14 mouse cellular contexts compared by ENCODE assay signal in genomic region chr4:101510111-101510903, GRCm38 (mm10). TPM values are rescaled to one million over a fixed set of nuclear protein-coding genes. Genes with fewer than 3 reads are reported as not detected.
DNase-seq lines count a peak whose midpoint lies in the region; ATAC-seq and TF ChIP-seq lines count a peak whose summit lies in the region.
"Had no signal": no experiment of that assay in that cellular context is flagged by ENCODE, and none has a peak within 500 bp of the region (broad histone marks: within the 10 kb centered on the region; RNA-seq: fewer than 3 reads in every experiment).

No protein-coding gene starts in this region.

- H3K9ac ChIP-seq in heart, embryonic 16.5 days (ENCODE audit: low read length), result no peak overlapping the region
- no peak overlapping the region for H3K9ac ChIP-seq in hindbrain, postnatal 0 days (replicated peaks; ENCODE audit: low read length)
- H3K9ac ChIP-seq: liver, postnatal 0 days; stomach, embryonic 15.5 days had no signal

- no peak for DNase-seq in heart, adult 9 months (ENCODE audit: low spot score in 2 of 2)
- DNase-seq in thymus, adult 2 months, result no peak
- no peak for DNase-seq in thymus, postnatal 14 days
- DNase-seq in hindbrain, postnatal 0 days (ENCODE audit: low spot score), result no peak
- DNase-seq in T-cell, adult 2 months (ENCODE audit: low spot score), result no peak
- DNase-seq in kidney, postnatal 4 days, result no peak
- no peak for DNase-seq in heart, embryonic 10.5 days (ENCODE audit: low spot score)
- DNase-seq: kidney, adult 11 months; liver, postnatal 0 days; thymus, postnatal 4 days had no signal

- TF ChIP-seq CTCF in thymus, adult 2 months (IDR thresholded peaks at IDR 0.05; ENCODE audit: borderline replicate concordance, control insufficient read depth, extremely low read depth, insufficient read depth, low read length, poor library complexity), result no peak
- no peak for TF ChIP-seq CTCF in hindbrain, postnatal 0 days (IDR thresholded peaks at IDR 0.05; ENCODE audit: low read depth)

- H3K4me3 ChIP-seq in heart, embryonic 16.5 days (ENCODE audit: low read length), result no peak overlapping the region
- no peak overlapping the region for H3K4me3 ChIP-seq in thymus, adult 2 months (ENCODE audit: control insufficient read depth, insufficient read depth, low read length)
- H3K4me3 ChIP-seq in hindbrain, postnatal 0 days (ENCODE audit: low read length), result no peak overlapping the region; the same call in 1 of the 2 replicates
- no peak overlapping the region for H3K4me3 ChIP-seq in heart, embryonic 10.5 days
- H3K4me3 ChIP-seq: stomach, embryonic 15.5 days had no signal

- peaks cover 7% of the 10 kb centered on the region; the same call in 1 of the 2 replicates for H3K27me3 ChIP-seq in heart, embryonic 16.5 days (ENCODE audit: control insufficient read depth, insufficient read depth, low read length)
- H3K27me3 ChIP-seq in thymus, adult 2 months (ENCODE audit: control insufficient read depth, insufficient read depth, low read length), result no peaks in the 10 kb centered on the region
- no peaks in the 10 kb centered on the region for H3K27me3 ChIP-seq in hindbrain, postnatal 0 days (ENCODE audit: insufficient read depth, low read length)
- H3K27me3 ChIP-seq in heart, embryonic 10.5 days (ENCODE audit: insufficient read depth, poor library complexity, severe bottlenecking), result peaks cover 17% of the 10 kb centered on the region

- no peak for ATAC-seq in heart, embryonic 16.5 days (replicated peaks; ENCODE audit: extremely low read depth, insufficient read depth, low FRiP score)
- ATAC-seq in hindbrain, postnatal 0 days, result no peak
- ATAC-seq: activated CD4-positive, CD25-positive, alpha-beta regulatory T cell, adult 4 months; liver, postnatal 0 days had no signal

- no peak for TF ChIP-seq POLR2A in thymus, adult 2 months (IDR thresholded peaks at IDR 0.05; ENCODE audit: control insufficient read depth, extremely low read depth, insufficient read depth, low read length, poor library complexity)

- no peak overlapping the region; the same call in 1 of the 2 replicates for H3K4me2 ChIP-seq in heart, embryonic 16.5 days (ENCODE audit: low read depth, low read length)
- peak overlapping the region; percentile 88 for H3K4me2 ChIP-seq in hindbrain, postnatal 0 days (ENCODE audit: low read depth, low read length)

- peaks cover 8% of the 10 kb centered on the region for H3K4me1 ChIP-seq in heart, embryonic 16.5 days (ENCODE audit: control insufficient read depth, insufficient read depth, low read length)
- peaks cover 14% of the 10 kb centered on the region for H3K4me1 ChIP-seq in thymus, adult 2 months (replicated peaks; ENCODE audit: control insufficient read depth, insufficient read depth, low read length)
- H3K4me1 ChIP-seq in hindbrain, postnatal 0 days (ENCODE audit: insufficient read depth, low read length), result no peaks in the 10 kb centered on the region
- H3K4me1 ChIP-seq in heart, embryonic 10.5 days, result peaks cover 6% of the 10 kb centered on the region

- no peaks in the 10 kb centered on the region for H3K36me3 ChIP-seq in heart, embryonic 16.5 days (ENCODE audit: control insufficient read depth, insufficient read depth)
- no peaks in the 10 kb centered on the region for H3K36me3 ChIP-seq in thymus, adult 2 months (ENCODE audit: control insufficient read depth, insufficient read depth, low read length)
- no peaks in the 10 kb centered on the region for H3K36me3 ChIP-seq in hindbrain, postnatal 0 days (ENCODE audit: insufficient read depth, low read length)
- H3K36me3 ChIP-seq in heart, embryonic 10.5 days, result no peaks in the 10 kb centered on the region
- H3K36me3 ChIP-seq: stomach, embryonic 15.5 days had no signal

- 75% methylated on average over 8 of the region's 8 CpGs for WGBS in heart, embryonic 16.5 days
- WGBS in thymus, adult 2 months, result 12% methylated on average over 8 of the region's 8 CpGs
- WGBS in hindbrain, postnatal 0 days, result 87% methylated on average over 8 of the region's 8 CpGs
- 81% methylated on average over 8 of the region's 8 CpGs for WGBS in heart, embryonic 10.5 days

- H3K27ac ChIP-seq in heart, embryonic 16.5 days (ENCODE audit: low read length), result peak overlapping the region; percentile 31; the same call in 1 of the 2 replicates
- peak overlapping the region; percentile 15; the same call in 1 of the 2 replicates for H3K27ac ChIP-seq in thymus, adult 2 months (ENCODE audit: control insufficient read depth, insufficient read depth, low read length)
- H3K27ac ChIP-seq in hindbrain, postnatal 0 days, result no peak overlapping the region
- H3K27ac ChIP-seq in heart, embryonic 10.5 days, result no peak overlapping the region
- H3K27ac ChIP-seq: macrophage; stomach, embryonic 15.5 days had no signal

- no peaks in the 10 kb centered on the region for H3K9me3 ChIP-seq in heart, embryonic 16.5 days (replicated peaks; ENCODE audit: control insufficient read depth, low read length)
- no peaks in the 10 kb centered on the region for H3K9me3 ChIP-seq in hindbrain, postnatal 0 days (ENCODE audit: low read length)
- H3K9me3 ChIP-seq in heart, embryonic 10.5 days, result no peaks in the 10 kb centered on the region
- H3K9me3 ChIP-seq: stomach, embryonic 15.5 days had no signal

RNA-seq across cellular contexts. Expression of gene Dnajc6, which starts 13.9 kb away (rescaled TPM):
- polyA plus RNA-seq in heart, embryonic 16.5 days (2015; fragmentation: Nextera tagmentation; extraction: Ambion mirVana), result 1.2 and 1.7 TPM in 2 replicates
- polyA plus RNA-seq in thymus, adult 2 months (2012; rRNA removed), result 29.6 and 31.9 TPM in 2 replicates
- total RNA-seq in hindbrain, postnatal 0 days (2014; rRNA removed), result 205 and 216 TPM in 2 replicates
- polyA plus RNA-seq in hindbrain, postnatal 0 days (2015; fragmentation: Nextera tagmentation; extraction: Ambion mirVana), result 56.5 and 60.9 TPM in 2 replicates
- 0.44 and 0.59 TPM in 2 replicates for polyA plus RNA-seq in heart, embryonic 10.5 days (2016; fragmentation: Nextera tagmentation; extraction: Ambion mirVana)
- polyA plus RNA-seq: macrophage had no signal

Comparison
In these comparisons a context has a peak if more than half of its experiments do, and no peak if none do; other contexts are left out.
1. H3K27ac ChIP-seq: peak in heart, embryonic 16.5 days (single experiment) and thymus, adult 2 months (single experiment); none in hindbrain, postnatal 0 days (single experiment) and heart, embryonic 10.5 days (single experiment).
2. RNA of gene Dnajc6, which starts 13.9 kb away (polyA plus RNA-seq): 56.5 to 60.9 TPM in hindbrain, postnatal 0 days and 29.6 to 31.9 TPM in thymus, adult 2 months; 1.2 to 1.7 TPM in heart, embryonic 16.5 days and 0.44 to 0.59 TPM in heart, embryonic 10.5 days; every median in the first group is over 10 times any median in the second.